Mouse (Mus musculus): ENCODE measurements at regions not wholly inside any gene's neighbourhood (a gene's known extent, or its start where the extent isn't known, plus 50 kb on each side); places are given as distances from the start of the nearest gene placed in this dataset.

DNA sequence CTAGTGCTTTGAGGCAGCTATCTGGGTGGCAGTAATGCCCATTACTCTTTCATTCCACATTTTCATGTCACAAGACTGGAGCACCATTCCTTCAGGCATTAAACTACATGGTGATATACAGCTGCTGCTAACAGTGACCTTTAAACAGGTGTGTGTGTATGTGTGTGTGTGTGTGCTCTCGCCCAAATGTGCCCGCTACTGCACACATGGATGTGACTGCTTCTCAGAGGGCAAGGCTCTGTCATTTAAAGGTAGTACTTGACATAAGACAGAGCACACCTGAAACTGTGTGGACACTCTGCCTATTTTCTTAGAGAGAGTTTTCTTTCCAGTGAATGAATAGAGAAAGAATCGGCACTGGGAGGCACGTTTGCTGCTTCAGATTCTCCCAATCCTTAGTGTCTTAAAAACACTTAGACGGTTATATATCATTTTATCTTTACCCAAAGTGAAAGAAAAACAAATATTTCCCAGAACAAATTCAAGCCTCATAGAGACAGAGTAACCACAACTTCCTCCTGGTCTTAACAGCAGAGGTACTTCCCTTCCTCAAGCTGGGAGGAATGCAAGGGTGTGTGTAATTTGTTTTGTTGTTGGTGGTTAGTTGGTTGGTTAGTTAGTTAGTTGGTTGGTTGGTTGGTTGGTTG, 185.3 kb upstream of the Tusc1 start:
- TF ChIP-seq GATA1 (IDR thresholded peaks at IDR 0.05; ENCODE audit: borderline replicate concordance, low read length) (no peak), CTCF (IDR thresholded peaks at IDR 0.05; ENCODE audit: low read depth, low read length) (no peak)
